Mouse (Mus musculus): ENCODE results near the gene Ankzf1. TPM values are rescaled to one million over a fixed set of nuclear protein-coding genes. Genes with fewer than 3 reads are reported as not detected.
A peak's percentile ranks its signal among the peaks of the same experiment; 100 is the strongest.

Ankzf1 gene
- polyA plus RNA-seq, 1 experiment from 2014 or later: 9.2 TPM

GRCm38 (mm10) chr1:75180105-75180590 is 11.8 kb upstream of the Ankzf1 start, which contains the start of gene Abcb6:
TSS of gene Abcb6 (minus strand) at chr1:75180392.
- Histone ChIP-seq H3K27ac (no peak within 1 kb of the TSS), H3K36me3 (ENCODE audit: inconsistent target) (peaks cover 33% of the 10 kb centered on the region)

GRCm38 (mm10) chr1:75180741-75181140 is 11.2 kb upstream of the Ankzf1 start:
- peaks cover 39% of the 10 kb centered on the region for H3K36me3 ChIP-seq (ENCODE audit: inconsistent target)
- H3K79me2 ChIP-seq (ENCODE audit: inconsistent target): no peaks in the 10 kb centered on the region
- 63% methylated on average over 5 of the region's 7 CpGs for WGBS (ENCODE audit: missing documents)

More at GRCm38 (mm10) chr1:75180105-75180590, 11.8 kb upstream of the Ankzf1 start, which contains the start of gene Abcb6:
- under 1% methylated on average over 31 of the region's 31 CpGs for WGBS (ENCODE audit: missing documents)
- Histone ChIP-seq H3K79me2 (ENCODE audit: inconsistent target) (no peaks in the 10 kb centered on the region), H3K4me3 (ENCODE audit: inconsistent target) (peak within 1 kb of the TSS; percentile 44)

GRCm38 (mm10) chr1:75181377-75181870 is 10.5 kb upstream of the Ankzf1 start:
- H3K79me2 ChIP-seq (ENCODE audit: inconsistent target): no peaks in the 10 kb centered on the region
- WGBS (ENCODE audit: missing documents): 97% methylated on average over 3 of the region's 4 CpGs
- no peak overlapping the region for H3K27ac ChIP-seq
- peaks cover 46% of the 10 kb centered on the region for H3K36me3 ChIP-seq (ENCODE audit: inconsistent target)
- no peak overlapping the region for H3K4me3 ChIP-seq (ENCODE audit: inconsistent target)

More at GRCm38 (mm10) chr1:75180741-75181140, 11.2 kb upstream of the Ankzf1 start:
- Histone ChIP-seq H3K4me3 (ENCODE audit: inconsistent target) (no peak overlapping the region), H3K27ac (no peak overlapping the region)

- Histone ChIP-seq H3K36me3 (ENCODE audit: inconsistent target) (peaks cover 53% of the 10 kb centered on the region), H3K27ac (no peak overlapping the region), H3K4me3 (ENCODE audit: inconsistent target) (no peak overlapping the region), H3K79me2 (ENCODE audit: inconsistent target) (no peaks in the 10 kb centered on the region)
- 86% methylated on average over 4 of the region's 4 CpGs for WGBS (ENCODE audit: missing documents)
Observed at GRCm38 (mm10) chr1:75182160-75182559, 9.8 kb upstream of the Ankzf1 start.

- peaks cover 55% of the 10 kb centered on the region for H3K36me3 ChIP-seq (ENCODE audit: inconsistent target)
- 98% methylated on average over 10 of the region's 11 CpGs for WGBS (ENCODE audit: missing documents)
Observed at GRCm38 (mm10) chr1:75185495-75185894, 6.5 kb upstream of the Ankzf1 start.

GRCm38 (mm10) chr1:75187126-75187525 is 4.8 kb upstream of the Ankzf1 start:
- H3K79me2 ChIP-seq (ENCODE audit: inconsistent target): peaks cover 14% of the 10 kb centered on the region; the same call in 1 of the 2 replicates
- peaks cover 49% of the 10 kb centered on the region for H3K36me3 ChIP-seq (ENCODE audit: inconsistent target)
- H3K4me3 ChIP-seq (ENCODE audit: inconsistent target): no peak overlapping the region

More at GRCm38 (mm10) chr1:75185495-75185894, 6.5 kb upstream of the Ankzf1 start:
- H3K79me2 ChIP-seq (ENCODE audit: inconsistent target): peaks cover 4% of the 10 kb centered on the region; the same call in 1 of the 2 replicates
- H3K4me3 ChIP-seq (ENCODE audit: inconsistent target): no peak overlapping the region
- H3K27ac ChIP-seq: no peak overlapping the region

GRCm38 (mm10) chr1:75187914-75188483 is 4.0 kb upstream of the Ankzf1 start:
- Histone ChIP-seq H3K36me3 (ENCODE audit: inconsistent target) (peaks cover 43% of the 10 kb centered on the region), H3K4me3 (ENCODE audit: inconsistent target) (no peak overlapping the region), H3K27ac (no peak overlapping the region), H3K79me2 (ENCODE audit: inconsistent target) (peaks cover 14% of the 10 kb centered on the region; the same call in 1 of the 2 replicates)
- WGBS (ENCODE audit: missing documents): 4% methylated on average over 2 of the region's 2 CpGs

More at GRCm38 (mm10) chr1:75187126-75187525, 4.8 kb upstream of the Ankzf1 start:
- H3K27ac ChIP-seq: no peak overlapping the region

GRCm38 (mm10) chr1:75190577-75190976 is 1.4 kb upstream of the Ankzf1 start:
- no peak overlapping the region for H3K27ac ChIP-seq
- H3K4me3 ChIP-seq (ENCODE audit: inconsistent target): peak overlapping the region; percentile 88; the same call in 1 of the 2 replicates
- 65% methylated on average over 2 of the region's 2 CpGs for WGBS (ENCODE audit: missing documents)
- peaks cover 20% of the 10 kb centered on the region for H3K36me3 ChIP-seq (ENCODE audit: inconsistent target)
- peaks cover 14% of the 10 kb centered on the region; the same call in 1 of the 2 replicates for H3K79me2 ChIP-seq (ENCODE audit: inconsistent target)

GRCm38 (mm10) chr1:75191258-75191621 is 711 bp upstream of the Ankzf1 start:
- 65% methylated on average over 5 of the region's 5 CpGs for WGBS (ENCODE audit: missing documents)
- Histone ChIP-seq H3K27ac (no peak overlapping the region), H3K79me2 (ENCODE audit: inconsistent target) (peaks cover 14% of the 10 kb centered on the region; the same call in 1 of the 2 replicates), H3K36me3 (ENCODE audit: inconsistent target) (peaks cover 20% of the 10 kb centered on the region), H3K4me3 (ENCODE audit: inconsistent target) (peak overlapping the region; percentile 88)

- under 1% methylated on average over 19 of the region's 19 CpGs for WGBS (ENCODE audit: missing documents)
- peak overlapping the region; percentile 88 for H3K4me3 ChIP-seq (ENCODE audit: inconsistent target)
- peaks cover 16% of the 10 kb centered on the region for H3K36me3 ChIP-seq (ENCODE audit: inconsistent target)
- peak overlapping the region; percentile 85 for H3K27ac ChIP-seq
- H3K79me2 ChIP-seq (ENCODE audit: inconsistent target): peaks cover 14% of the 10 kb centered on the region; the same call in 1 of the 2 replicates
Observed at GRCm38 (mm10) chr1:75192452-75192851, 501 bp downstream of the Ankzf1 start.

GRCm38 (mm10) chr1:75201236-75201635 is 9.3 kb downstream of the Ankzf1 start:
- H3K79me2 ChIP-seq (ENCODE audit: inconsistent target): no peaks in the 10 kb centered on the region
- H3K36me3 ChIP-seq (ENCODE audit: inconsistent target): peaks cover 46% of the 10 kb centered on the region
- no peak overlapping the region for H3K27ac ChIP-seq
- WGBS (ENCODE audit: missing documents): 92% methylated on average over 1 of the region's 1 CpGs
- H3K4me3 ChIP-seq (ENCODE audit: inconsistent target): no peak overlapping the region

GRCm38 (mm10) chr1:75208967-75209678 is 17.2 kb downstream of the Ankzf1 start:
- 0 out of 2 replicates have a peak, but pooled peaks cover 7% of the 10 kb centered on the region for H3K36me3 ChIP-seq (ENCODE audit: inconsistent target)
- WGBS (ENCODE audit: missing documents): 24% methylated on average over 32 of the region's 34 CpGs

GRCm38 (mm10) chr1:75210136-75211087 is 18.5 kb downstream of the Ankzf1 start, which contains the start of the genes Glb1l and Stk16:
TSS of gene Glb1l (minus strand) at chr1:75210813.
TSS of gene Stk16 (plus strand) at chr1:75210838.
- 3% methylated on average over 38 of the region's 42 CpGs for WGBS (ENCODE audit: missing documents)
- peaks cover 38% of the 10 kb centered on the region for H3K79me2 ChIP-seq (ENCODE audit: inconsistent target)
- H3K27ac ChIP-seq: peak within 1 kb of the TSS; percentile 71
- peak within 1 kb of the TSS; percentile 78 for H3K4me3 ChIP-seq (ENCODE audit: inconsistent target)
- H3K36me3 ChIP-seq (ENCODE audit: inconsistent target): peaks cover 12% of the 10 kb centered on the region; the same call in 1 of the 2 replicates

More at GRCm38 (mm10) chr1:75208967-75209678, 17.2 kb downstream of the Ankzf1 start:
- peaks cover 28% of the 10 kb centered on the region for H3K79me2 ChIP-seq (ENCODE audit: inconsistent target)
- peak overlapping the region; percentile 78 for H3K4me3 ChIP-seq (ENCODE audit: inconsistent target)
- H3K27ac ChIP-seq: peak overlapping the region; percentile 38
